Mouse (Mus musculus) urinary bladder, postnatal 36 days (tissue): ENCODE data around the gene Smoc1.

ENCODE experiments used
- DNase-seq, 2 experiments: peaks; one replicate each; pipeline ENCODE4 v3.0.0; 2022; ENCODE audit warnings: low spot score in 2 of 2, mixed read lengths in 1 of 2

Gene Smoc1

DNA sequence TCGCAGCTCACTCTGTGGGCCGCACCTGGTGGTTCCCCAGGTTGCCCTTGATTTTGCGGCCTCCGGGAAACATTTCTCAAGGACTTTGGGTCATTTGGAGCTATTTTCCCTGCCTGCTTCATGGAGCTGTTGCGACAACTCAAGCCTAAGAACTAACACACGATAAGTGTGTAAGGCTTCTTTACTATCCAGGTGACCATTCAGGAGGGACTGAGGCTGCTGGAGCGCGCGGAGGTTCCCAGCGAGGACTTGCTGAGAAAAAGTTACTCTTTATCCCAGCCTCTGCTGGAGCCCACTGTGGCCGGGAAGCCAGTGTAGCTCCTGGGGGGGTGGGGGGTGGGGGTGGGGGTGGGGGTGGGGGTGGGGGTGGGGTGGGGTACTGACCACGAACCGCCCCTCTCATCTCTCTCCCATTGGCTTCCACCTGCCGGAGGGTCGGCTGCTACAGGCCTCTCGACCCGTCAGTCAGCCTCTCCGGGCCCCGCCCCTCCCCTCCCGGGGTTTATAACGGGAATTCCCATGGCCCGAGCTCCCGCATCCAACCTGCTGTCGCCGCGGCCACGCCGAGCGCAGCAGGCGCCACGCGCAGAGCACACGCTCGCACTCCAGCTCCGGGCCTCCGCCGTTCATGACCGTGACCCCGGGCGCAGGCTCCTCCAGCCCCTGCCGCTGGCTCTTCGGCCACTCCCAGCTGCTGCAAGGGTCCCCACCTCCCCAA, at the start of gene Smoc1:
Smoc1 (plus strand) TSS at position 532 of the 718 bp plus-strand sequence.
- DNase-seq: peak; percentile 18 to 58

DNA sequence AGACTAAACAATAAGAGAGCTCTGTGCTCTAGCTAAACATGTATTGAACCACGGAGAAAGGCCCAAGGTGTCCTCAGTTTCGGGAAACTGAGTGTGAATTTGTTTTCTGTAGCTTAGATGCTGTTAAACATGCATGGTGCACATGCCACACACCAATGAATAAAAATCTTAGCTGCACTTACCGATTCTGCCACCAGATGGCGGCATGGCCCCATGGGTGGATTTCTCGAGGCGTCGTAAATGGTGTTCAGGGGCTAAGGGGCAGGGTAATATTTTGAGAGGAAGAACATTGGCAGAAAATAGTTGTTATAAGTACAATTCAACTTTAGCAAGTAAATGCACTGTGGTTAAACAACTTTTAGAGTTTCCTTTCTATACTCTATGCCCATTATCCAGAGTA, 44.3 kb upstream of the Smoc1 start:
- DNase-seq: peak; percentile 52 to 58

DNA sequence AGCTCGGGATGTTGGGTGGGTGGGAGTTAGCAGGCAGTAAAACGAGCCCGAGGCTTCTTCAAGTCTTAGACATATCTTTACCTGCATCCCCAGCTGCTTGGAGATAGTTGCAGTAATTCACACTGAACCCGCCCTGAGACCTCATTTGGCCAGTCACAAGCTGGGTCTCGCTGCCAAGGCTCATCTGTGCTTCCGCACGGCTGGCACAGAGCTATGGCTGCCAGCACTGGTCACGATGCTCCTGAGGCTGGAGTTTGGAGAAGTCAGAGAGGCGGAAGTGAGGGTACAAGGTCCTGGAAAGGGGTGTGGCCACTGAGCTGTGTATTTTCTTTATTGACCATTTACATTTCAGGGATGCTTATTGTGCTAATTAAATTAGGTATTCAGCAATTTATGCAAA, 42.9 kb upstream of the Smoc1 start:
- no peak for DNase-seq

DNA sequence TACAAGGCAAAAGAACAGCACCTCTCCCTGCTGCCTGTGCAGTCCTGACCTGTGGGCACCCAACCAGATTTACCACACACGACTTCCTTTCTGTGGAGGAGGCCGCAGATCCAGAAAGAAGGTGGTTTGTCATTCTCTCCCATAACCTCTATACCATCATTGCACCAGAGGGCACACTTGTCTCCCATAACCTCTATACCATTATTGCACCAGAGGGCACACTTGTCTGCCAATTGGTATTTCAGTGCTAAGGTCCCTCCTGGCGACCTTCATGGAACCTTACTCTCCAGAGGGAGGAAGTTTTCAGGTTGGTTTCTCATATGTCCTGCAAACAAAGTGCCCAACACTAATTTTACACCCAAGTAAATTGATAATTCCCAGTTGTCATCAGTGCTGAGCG, 40.0 kb upstream of the Smoc1 start:
- DNase-seq: no peak

DNA sequence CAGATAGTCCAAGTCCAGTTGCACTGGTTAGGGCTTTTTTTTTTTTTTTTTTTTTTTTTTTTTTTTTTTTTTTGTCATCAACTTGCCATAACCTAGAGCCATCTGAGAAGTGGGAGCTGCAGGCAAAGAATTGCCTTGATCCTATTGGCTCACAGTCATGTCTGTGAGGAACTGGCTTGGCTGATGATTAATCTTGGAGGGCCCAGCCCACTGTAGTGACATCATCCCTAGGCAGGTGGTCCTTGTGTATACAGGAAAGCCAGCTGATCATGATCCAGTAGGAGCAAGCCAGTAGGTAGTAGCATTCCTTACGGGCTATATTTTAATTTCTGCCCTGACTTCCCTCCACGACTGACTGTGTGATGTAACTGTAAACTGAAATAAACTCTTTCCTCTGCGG, 38.3 kb upstream of the Smoc1 start:
- DNase-seq: no peak

DNA sequence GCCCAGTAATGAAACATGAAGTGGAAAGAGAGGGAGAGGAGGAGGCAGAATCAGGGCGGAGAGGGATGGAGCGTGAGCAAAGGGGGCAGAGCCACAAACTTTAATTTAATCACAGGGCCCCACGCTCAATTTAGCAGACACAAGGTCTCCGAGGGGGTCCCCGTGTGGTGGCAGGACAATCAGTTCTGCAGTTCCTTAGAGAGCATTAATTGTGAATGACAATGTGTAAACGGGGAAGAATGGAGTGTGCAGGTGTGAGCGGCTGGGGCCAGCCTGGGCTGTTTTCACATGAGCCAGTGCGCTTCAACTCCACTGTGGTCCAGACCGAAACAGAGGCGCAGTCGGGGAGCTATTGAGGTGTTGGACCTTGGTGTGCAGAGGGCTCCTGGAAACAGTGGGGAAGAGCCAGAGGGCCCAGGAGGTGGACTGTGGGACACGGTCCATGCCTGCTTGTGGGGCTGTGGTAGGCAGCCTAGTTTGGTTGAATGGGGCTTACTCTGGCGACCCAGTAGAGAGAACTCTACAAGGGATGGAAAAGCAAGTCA, 35.6 kb upstream of the Smoc1 start:
- DNase-seq: no peak

DNA sequence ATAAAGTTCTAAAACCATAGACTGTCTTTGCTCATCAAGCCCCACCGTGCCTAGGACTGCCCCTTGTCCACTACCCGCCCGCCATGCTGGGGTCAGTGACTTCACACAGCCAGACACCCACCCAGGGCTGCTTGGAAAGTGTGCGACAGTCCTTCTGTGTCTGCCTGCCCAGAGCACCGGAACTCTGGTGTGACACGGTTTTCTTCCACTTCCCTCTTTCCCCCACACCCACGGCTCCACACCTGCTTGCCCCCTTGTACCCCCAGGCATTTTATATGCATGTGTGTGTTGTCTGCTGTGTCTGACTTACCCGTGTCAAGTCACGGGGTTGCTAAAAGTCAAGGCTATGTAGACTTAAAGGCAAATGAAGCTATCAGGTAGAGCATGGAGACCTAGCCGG, 34.8 kb upstream of the Smoc1 start:
- DNase-seq: no peak

DNA sequence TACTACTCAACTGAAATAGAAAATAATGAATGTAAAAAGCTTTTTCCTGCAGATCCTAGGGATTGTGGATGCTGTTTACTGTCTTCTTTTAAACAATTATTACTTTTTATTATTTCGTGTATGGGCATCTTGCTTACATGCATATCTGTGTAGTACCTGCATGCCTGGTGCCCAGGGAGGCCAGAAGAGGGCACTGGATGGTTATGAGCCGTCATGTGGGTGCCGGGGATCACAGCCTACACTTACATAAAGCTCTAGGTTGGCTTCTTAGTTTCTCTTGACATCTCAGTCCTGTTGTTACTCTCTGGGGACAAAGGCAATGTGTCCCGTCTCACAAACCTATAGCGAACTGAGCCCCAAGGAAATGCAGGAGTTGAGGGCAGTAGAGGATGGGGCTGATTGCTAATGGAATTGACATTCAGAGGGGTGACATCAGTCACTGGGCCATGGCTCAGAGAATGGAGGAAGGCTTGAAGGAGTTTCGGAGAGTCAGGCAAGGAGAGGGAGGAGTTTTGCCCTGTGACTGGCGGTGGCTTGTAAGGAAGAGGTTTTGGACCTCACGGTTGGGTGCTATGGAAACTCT, 34.0 kb upstream of the Smoc1 start:
- DNase-seq: no peak

DNA sequence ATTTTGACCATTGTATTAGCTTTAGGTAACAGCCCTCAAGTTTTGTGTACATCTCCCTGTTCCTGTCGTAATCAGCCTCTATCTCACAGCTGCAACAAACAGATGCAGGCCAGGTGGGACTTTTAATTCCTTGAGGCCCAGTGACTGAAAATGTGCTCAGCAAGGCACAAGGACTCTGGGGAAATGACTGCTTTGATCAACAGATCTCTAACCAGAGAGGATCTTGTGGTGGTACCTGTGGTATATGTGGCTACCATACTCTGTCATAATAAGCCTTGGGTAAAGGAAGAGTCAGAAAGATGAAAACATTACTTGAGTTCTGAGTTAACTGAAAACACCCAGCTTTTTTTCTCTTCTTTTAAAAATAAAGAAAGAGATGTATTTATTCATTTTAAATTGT, 32.8 kb upstream of the Smoc1 start:
- no peak for DNase-seq

DNA sequence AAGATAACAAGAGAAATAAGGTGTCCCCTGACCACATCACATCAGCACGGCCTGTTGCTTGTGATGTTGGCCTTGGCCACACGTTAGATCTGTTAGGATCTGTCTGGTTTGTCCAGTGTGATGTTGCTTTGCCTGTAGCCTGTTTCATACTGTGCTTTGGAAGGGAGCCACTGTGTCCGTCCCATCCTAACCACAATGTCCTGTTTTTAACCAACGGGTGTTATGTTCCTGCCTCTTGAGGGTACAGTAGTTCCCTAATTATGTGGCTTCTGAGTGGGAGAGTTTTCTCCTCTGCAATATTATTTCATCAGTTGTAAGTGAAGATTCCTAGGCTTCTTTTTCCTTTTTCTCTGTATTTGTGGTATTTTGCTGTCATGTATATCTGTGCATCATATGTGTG, 31.3 kb upstream of the Smoc1 start:
- no peak for DNase-seq

DNA sequence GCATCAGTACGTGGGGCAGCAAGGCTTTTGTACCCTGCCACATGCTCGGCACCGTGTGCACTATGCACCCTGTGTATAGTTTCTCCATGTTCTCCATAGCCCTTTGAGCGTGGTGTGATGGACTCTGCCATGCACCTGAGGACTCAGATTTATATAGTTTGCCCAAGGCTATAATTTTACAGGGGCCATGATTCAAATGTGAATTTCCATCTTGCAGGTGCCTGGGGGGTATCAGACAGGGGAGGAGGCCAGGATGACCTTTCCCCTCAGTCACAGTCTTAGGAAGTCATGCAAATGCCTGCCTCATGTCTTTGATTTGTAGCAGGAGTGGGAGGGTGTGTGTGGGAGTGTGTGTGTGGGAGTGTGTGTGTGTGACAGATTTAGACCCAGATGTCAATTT, 29.0 kb upstream of the Smoc1 start:
- no peak for DNase-seq

DNA sequence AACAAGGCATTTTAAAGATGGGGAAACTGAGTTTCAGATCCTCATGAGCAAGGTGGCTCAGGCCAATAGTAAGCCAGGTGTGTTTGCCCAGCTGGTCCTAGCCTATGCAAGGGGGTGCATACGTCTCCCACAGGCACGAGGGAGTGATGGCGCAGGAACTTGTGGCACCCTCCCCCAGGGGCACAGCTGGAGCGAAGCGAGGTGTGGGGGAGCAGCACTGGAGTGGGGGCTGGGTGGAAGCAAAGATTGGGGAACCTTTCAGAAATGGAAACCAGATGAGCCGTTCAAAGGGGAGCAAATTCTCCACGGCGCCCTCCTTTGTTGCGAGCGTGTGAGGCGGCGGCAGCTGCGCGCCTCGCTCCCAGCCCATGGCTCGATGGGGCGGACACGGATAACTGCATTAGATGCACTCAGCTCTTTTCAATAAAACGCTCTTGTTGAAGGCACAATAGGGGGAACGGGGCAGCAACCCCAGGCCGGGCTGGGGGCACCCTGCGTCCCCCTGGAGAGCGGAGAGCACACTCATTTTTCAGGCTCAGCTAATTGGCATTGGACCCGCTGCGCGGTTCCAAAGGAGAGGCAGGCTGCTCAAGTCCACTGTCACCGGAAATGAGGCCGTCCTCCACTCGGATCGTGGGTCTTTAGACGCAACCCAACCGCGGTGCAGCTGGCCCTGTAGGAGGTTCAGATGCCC, 27.9 kb upstream of the Smoc1 start:
- no peak for DNase-seq

DNA sequence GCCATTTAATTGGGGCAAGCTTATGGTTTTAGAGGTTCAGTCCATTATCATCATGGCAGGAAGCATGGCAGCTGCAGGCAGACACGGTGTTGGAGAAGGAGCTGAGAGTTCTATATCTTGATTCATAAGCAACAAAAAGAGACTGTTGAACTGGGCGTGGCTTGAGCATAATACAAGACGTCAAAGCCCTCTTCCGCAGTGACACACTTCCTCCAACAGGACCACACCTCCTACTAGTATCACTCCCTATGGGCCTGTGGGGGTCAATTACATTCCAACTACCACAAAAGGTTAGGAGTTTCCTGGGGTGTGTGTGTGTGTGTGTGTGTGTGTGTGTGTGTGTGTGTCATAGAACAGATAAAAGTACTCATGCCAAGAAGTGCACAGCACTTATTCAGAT, 25.7 kb upstream of the Smoc1 start:
- no peak for DNase-seq

DNA sequence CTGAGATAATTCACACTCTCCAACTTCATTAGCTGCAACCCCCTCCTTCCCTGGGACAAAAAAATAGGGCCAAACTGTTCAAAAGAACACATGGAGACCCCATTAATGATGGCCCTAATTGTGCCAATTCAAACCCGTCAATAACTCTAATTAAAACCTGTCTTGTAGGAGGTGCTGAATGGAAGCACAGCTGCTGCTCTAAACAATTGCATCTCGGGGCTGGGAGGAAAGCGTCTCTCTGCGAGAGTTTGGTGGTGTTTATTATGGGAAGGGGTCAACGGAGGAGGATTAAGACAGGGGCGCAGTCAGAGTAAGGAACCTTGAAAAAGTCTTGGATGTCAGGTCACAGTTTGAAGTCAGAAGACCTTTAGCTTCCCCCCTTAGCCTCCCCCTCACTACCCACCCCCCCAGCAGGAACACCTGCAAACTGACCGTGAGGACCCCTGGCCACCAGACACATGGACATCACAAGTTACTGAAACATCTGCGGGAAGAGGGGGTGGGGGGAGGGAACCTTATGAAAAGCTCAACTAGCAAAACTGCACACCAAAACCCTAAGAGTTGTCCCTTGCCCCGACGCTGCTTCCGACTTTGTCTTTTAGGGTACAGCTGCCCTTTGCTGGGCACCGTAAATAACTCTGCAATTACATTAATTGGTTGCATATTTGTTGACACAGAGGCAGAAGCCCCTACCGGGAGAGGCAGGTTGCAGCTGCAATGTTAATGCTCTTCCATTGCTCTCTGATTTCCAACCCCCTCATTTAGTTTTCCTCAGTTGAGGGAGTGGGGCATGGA, 23.6 kb upstream of the Smoc1 start:
- DNase-seq: no peak

DNA sequence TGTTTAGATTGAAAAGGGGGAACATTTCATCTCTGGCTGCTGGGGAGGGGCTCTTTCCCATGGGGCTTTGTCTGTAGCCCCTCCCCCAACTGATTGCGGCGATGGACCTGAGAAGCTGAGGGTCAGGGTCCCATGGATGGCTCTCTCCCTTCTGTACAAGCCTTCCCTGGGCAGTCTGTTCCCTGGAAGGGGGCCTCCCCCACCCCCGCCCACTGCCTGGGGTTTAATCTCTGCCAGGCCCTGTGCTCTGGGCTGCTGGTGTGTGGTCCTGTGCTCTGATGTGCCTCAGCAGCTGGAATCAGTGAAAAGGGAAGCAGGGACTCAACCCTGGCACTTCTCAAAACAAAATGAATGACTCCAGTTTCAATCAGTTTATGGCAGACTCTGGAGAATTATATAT, 16.8 kb upstream of the Smoc1 start:
- DNase-seq: no peak

DNA sequence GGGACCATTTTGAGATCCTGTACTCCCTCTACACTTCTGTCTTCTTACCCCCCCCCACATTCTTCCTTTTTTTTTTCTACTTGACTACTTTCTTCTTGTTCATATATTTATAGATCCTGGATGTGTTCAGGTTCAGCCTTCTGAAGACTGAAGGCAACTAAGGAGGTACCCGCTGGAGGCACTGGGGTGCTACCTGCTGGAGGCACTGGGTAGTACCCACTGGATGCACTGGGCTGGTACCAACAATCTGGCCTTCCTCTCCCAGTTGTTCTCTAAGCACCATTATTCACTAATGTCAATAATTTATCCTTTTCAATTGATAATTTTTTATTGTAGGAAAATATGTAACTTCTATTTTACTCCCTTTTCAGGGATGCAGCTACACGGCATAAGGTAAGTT, 14.6 kb upstream of the Smoc1 start:
- DNase-seq: no peak

DNA sequence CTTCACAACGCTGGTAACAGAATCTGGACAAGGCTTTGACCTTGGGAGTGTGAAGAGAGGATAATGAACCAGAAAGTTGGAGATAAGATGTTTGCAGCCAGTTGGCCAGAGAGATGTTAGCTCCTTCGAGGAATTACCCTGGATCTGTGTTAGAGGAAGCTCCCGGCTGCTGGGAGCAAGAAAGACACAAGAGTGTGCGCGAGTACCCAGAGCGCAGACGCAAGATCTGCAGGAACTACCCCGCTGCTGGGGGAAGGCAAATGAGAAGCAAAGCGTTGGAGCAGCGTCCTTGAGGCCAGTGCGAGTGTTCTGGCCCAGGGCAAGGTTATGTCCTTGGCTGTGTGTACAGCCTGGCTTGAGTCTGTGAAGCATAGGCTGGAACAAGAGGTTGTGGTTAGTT, 13.1 kb upstream of the Smoc1 start:
- DNase-seq: no peak

DNA sequence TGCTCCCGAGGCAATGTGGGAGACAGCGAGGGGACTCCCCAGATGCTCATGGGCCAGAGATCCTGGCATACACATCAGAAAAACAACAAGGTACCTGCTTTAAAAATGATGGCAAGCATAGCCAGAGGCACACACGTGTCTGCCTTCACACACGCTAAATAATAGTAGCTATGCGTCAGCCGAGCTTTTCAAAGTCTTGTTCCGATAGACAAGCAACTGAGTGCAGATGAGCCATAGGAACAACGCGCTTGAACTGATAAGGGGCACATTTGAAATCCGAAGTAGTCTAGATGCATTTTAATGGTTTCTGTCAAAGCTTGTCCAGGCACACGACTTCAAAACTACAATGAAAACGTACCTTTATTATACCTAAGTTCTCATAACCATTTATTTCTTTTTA, 9.0 kb upstream of the Smoc1 start:
- DNase-seq: no peak

DNA sequence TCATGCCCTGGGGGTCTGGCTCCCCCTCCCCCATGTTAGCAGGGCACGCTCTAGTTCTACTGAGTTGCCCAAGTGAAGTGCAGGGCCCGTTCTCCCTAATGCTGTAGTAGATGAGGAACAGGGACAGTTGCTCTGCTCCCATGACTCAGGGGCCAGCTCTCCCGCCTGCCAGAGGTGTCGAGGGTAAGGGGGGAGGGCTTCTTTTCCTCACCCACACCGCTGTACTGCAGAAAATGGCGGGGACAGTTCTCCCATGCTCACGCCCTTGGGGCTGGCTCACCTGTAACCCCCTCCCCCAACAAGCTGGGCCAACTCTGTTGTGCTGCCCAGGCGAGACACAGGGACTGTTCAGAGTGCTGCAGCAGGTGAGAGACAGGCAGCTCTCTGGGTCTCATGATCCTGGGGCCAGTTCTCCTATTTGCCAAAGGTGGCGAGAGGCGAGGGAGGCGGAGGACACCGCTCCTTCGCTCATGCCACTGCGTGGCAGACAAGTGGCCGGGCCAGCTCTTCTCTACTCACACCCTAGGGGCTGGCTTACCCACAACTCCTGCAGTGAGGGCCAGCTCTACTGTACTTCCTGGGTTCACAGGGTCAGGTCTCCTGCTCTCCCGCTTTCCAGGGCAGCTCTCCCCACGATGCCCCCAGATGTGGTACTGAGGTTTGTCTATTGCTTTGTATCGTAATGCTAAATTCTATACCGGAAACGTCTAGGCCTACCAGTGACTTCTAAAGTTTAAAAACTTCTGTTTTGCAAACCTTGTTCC, 7.9 kb upstream of the Smoc1 start:
- no peak for DNase-seq

DNA sequence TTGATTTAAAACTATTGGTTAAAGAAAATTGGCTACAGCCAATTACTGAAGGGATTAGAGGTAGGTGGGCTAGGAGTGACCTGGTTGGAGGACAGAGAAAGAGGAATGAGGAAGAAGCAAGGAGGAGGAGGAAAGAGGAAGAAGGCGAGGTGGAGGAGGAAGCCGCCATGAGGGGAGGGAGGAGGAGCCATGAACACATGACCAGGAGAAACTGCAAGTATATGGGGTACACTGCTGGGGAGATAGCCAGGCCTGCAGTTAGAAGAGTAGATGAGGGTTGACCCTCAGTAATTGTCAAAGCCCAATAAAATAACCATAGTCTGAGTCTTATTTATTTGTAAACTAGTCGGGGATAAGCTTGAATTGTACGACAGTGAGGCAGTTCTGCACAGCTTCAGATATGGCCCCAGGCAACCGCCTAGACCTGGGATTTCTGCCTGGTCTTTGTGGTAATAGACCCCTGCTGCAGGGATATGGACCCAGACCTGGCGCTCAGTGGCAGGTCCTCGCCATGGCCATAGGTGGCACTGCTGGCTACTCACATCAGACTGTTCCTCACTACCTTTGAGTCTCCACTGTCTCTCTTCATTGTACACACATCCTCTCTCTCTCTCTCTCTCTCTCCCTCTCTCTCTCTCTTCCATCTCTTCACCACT, 7.2 kb upstream of the Smoc1 start:
- no peak for DNase-seq

DNA sequence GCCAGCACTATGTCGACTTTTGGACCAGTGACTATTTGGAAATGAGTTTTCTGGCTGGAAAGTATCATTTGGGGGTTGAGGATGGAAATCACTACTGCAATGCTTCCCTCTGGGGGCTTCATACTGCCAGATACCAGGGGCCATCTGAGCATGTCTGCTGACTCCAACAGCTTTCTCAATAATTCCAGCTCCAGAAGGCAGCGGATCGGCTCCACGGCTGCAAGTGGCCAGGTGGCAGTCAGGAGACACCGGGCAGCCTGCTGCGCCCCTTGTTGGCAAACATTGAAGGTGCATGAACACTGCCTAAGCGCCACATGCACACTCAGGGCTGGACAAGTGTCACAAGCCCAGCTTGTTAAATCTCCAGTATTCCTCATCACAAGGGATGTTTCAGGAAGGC, 2.2 kb upstream of the Smoc1 start:
- peak in 1 of 2 experiments; percentile 28 for DNase-seq
